Mouse (Mus musculus): ENCODE data around the gene Gm20388. TPM values are rescaled to one million over a fixed set of nuclear protein-coding genes. Genes with fewer than 3 reads are reported as not detected.

Gene Gm20388
- total RNA-seq, 1 experiment, result 27.0 TPM

DNA sequence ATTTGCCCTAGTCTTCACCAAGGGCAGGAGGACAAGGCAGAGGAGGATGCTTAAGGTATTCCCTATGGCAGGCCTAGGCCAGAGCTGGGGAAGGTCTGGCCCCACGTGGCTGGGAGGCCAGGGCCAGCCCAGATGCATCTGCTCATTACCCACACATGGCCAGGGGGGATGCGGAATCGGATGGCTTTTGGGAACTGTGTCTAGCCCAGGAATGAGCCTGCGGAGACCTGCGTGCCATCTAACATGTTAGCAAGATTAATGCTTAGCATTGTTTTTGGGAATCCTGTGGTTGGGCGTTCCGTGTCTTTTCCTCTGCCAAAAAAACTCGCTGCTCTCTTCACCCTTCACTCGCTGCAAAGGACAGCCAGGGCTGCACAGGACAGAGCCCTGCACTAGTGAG lies 1147.4 kb downstream of the Gm20388 start:
- TF ChIP-seq ZNF384 (IDR thresholded peaks at IDR 0.05; ENCODE audit: low read depth, low read length), result no peak
- Histone ChIP-seq H3K9me3 (ENCODE audit: control insufficient read depth, insufficient read depth, low read depth, low read length) (no peaks in the 10 kb centered on the region), H3K4me3 (ENCODE audit: insufficient read depth in 1 of 2, low read depth in 1 of 2, low read length in 2 of 2, poor library complexity in 1 of 2, severe bottlenecking in 1 of 2) (no peak overlapping the region), H3K27ac (ENCODE audit: insufficient read depth, low read depth, low read length, poor library complexity, severe bottlenecking) (no peak overlapping the region), H3K4me1 (ENCODE audit: control insufficient read depth in 2 of 2, insufficient read depth in 2 of 2, low read length in 2 of 2, poor library complexity in 1 of 2) (no peaks in the 10 kb centered on the region), H3K36me3 (ENCODE audit: control insufficient read depth, insufficient read depth, low read length, poor library complexity, severe bottlenecking) (no peaks in the 10 kb centered on the region), H3K9ac (ENCODE audit: insufficient read depth, low read depth, low read length, poor library complexity, severe bottlenecking) (no peak overlapping the region)
- DNase-seq (ENCODE audit: low read depth, low spot score), result no peak
- in situ Hi-C loops (cut with MboI; ENCODE audit: low sequenced_read_pairs in 2 of 2, unreplicated experiment in 2 of 2), result no loop called here

DNA sequence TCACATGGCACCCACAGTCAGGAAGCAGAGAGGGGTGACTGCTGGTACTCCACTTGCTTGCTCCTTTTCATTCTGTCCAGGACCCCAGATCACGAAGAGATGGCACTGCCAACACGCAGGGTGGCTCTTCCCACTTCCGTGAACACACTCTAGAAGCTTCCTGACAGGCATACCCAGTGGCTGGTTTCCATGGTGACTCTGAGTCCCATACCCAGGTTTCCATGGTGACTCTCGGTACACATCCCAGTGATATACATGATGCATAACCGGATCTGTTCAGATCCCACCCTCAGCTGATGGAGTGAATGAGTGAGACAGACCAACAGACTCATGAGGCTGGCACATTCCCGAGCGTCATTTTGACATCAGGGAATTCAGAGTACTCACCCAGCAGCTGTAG lies 1148.5 kb downstream of the Gm20388 start:
- no peak for DNase-seq (ENCODE audit: low read depth, low spot score)
- Histone ChIP-seq H3K9me3 (ENCODE audit: control insufficient read depth, insufficient read depth, low read depth, low read length) (no peaks in the 10 kb centered on the region), H3K36me3 (ENCODE audit: control insufficient read depth, insufficient read depth, low read length, poor library complexity, severe bottlenecking) (no peaks in the 10 kb centered on the region), H3K9ac (ENCODE audit: insufficient read depth, low read depth, low read length, poor library complexity, severe bottlenecking) (no peak overlapping the region), H3K4me1 (ENCODE audit: control insufficient read depth in 2 of 2, insufficient read depth in 2 of 2, low read length in 2 of 2, poor library complexity in 1 of 2) (no peaks in the 10 kb centered on the region), H3K27ac (ENCODE audit: insufficient read depth, low read depth, low read length, poor library complexity, severe bottlenecking) (no peak overlapping the region), H3K4me3 (ENCODE audit: insufficient read depth in 1 of 2, low read depth in 1 of 2, low read length in 2 of 2, poor library complexity in 1 of 2, severe bottlenecking in 1 of 2) (no peak overlapping the region)
- TF ChIP-seq ZNF384 (IDR thresholded peaks at IDR 0.05; ENCODE audit: low read depth, low read length) (no peak), ZC3H11A (IDR thresholded peaks at IDR 0.05; ENCODE audit: borderline replicate concordance, low read depth, low read length) (no peak), MAFK (IDR thresholded peaks at IDR 0.05; ENCODE audit: insufficient read depth, low read depth, low read length) (no peak), CHD2 (IDR thresholded peaks at IDR 0.05; ENCODE audit: low read depth, low read length) (no peak), HCFC1 (IDR thresholded peaks at IDR 0.05; ENCODE audit: borderline replicate concordance, insufficient read depth, low read length) (no peak)
- in situ Hi-C loops (cut with MboI; ENCODE audit: low sequenced_read_pairs in 2 of 2, unreplicated experiment in 2 of 2), result no loop called here

- Histone ChIP-seq H3K4me3 (ENCODE audit: insufficient read depth in 1 of 2, low read depth in 1 of 2, low read length in 2 of 2, poor library complexity in 1 of 2, severe bottlenecking in 1 of 2) (no peak overlapping the region), H3K27ac (ENCODE audit: insufficient read depth, low read depth, low read length, poor library complexity, severe bottlenecking) (no peak overlapping the region), H3K36me3 (ENCODE audit: control insufficient read depth, insufficient read depth, low read length, poor library complexity, severe bottlenecking) (no peaks in the 10 kb centered on the region), H3K4me1 (ENCODE audit: control insufficient read depth in 2 of 2, insufficient read depth in 2 of 2, low read length in 2 of 2, poor library complexity in 1 of 2) (no peaks in the 10 kb centered on the region), H3K9me3 (ENCODE audit: control insufficient read depth, insufficient read depth, low read depth, low read length) (no peaks in the 10 kb centered on the region), H3K9ac (ENCODE audit: insufficient read depth, low read depth, low read length, poor library complexity, severe bottlenecking) (no peak overlapping the region)
- no peak for TF ChIP-seq HCFC1 (IDR thresholded peaks at IDR 0.05; ENCODE audit: borderline replicate concordance, insufficient read depth, low read length)
- no peak for DNase-seq (ENCODE audit: low read depth, low spot score)
- in situ Hi-C loops (cut with MboI; ENCODE audit: low sequenced_read_pairs in 2 of 2, unreplicated experiment in 2 of 2), result no loop called here
These were observed 1151.9 kb downstream of the Gm20388 start for GRCm38 (mm10) chr8:121062521-121062920.

DNA sequence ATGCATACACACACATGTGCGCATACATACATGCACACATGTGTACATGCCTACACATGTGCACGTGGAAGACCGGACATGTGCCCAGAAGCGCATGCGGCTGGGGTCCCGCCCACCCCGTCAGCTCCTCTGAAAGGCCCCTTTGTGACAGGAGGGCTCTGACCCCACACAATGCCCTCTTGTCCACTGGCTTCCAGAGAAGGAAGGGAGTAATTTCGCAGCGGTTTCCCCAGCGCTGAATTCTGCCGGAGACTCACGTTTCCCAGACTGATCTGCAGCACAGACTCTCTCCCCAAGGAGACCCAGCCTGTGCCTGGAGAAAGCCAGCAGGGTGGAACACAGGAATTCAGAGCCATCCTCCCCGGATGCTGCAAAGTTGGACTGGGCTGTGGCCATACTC lies 1153.0 kb downstream of the Gm20388 start:
- no peak overlapping the region for H3K9ac ChIP-seq (ENCODE audit: insufficient read depth, low read depth, low read length, poor library complexity, severe bottlenecking)
- in situ Hi-C loops (cut with MboI; ENCODE audit: low sequenced_read_pairs in 2 of 2, unreplicated experiment in 2 of 2), result no loop called here
- no peak overlapping the region for H3K4me3 ChIP-seq (ENCODE audit: insufficient read depth in 1 of 2, low read depth in 1 of 2, low read length in 2 of 2, poor library complexity in 1 of 2, severe bottlenecking in 1 of 2)
- TF ChIP-seq CHD2 (IDR thresholded peaks at IDR 0.05; ENCODE audit: low read depth, low read length), result no peak
- TF ChIP-seq ZC3H11A (IDR thresholded peaks at IDR 0.05; ENCODE audit: borderline replicate concordance, low read depth, low read length), result no peak
- TF ChIP-seq ZNF384 (IDR thresholded peaks at IDR 0.05; ENCODE audit: low read depth, low read length), result no peak
- no peak for TF ChIP-seq MAFK (IDR thresholded peaks at IDR 0.05; ENCODE audit: insufficient read depth, low read depth, low read length)
- no peak for DNase-seq (ENCODE audit: low read depth, low spot score)
- no peak overlapping the region for H3K27ac ChIP-seq (ENCODE audit: insufficient read depth, low read depth, low read length, poor library complexity, severe bottlenecking)
- H3K4me1 ChIP-seq (ENCODE audit: control insufficient read depth in 2 of 2, insufficient read depth in 2 of 2, low read length in 2 of 2, poor library complexity in 1 of 2), result no peaks in the 10 kb centered on the region
- H3K36me3 ChIP-seq (ENCODE audit: control insufficient read depth, insufficient read depth, low read length, poor library complexity, severe bottlenecking), result no peaks in the 10 kb centered on the region
- no peaks in the 10 kb centered on the region for H3K9me3 ChIP-seq (ENCODE audit: control insufficient read depth, insufficient read depth, low read depth, low read length)

- H3K9me3 ChIP-seq (ENCODE audit: control insufficient read depth, insufficient read depth, low read depth, low read length), result no peaks in the 10 kb centered on the region
- H3K36me3 ChIP-seq (ENCODE audit: control insufficient read depth, insufficient read depth, low read length, poor library complexity, severe bottlenecking), result no peaks in the 10 kb centered on the region
- TF ChIP-seq HCFC1 (IDR thresholded peaks at IDR 0.05; ENCODE audit: borderline replicate concordance, insufficient read depth, low read length) (no peak), CHD2 (IDR thresholded peaks at IDR 0.05; ENCODE audit: low read depth, low read length) (no peak), MAFK (IDR thresholded peaks at IDR 0.05; ENCODE audit: insufficient read depth, low read depth, low read length) (no peak), ZNF384 (IDR thresholded peaks at IDR 0.05; ENCODE audit: low read depth, low read length) (no peak), ZC3H11A (IDR thresholded peaks at IDR 0.05; ENCODE audit: borderline replicate concordance, low read depth, low read length) (no peak)
- H3K27ac ChIP-seq (ENCODE audit: insufficient read depth, low read depth, low read length, poor library complexity, severe bottlenecking), result no peak overlapping the region
- H3K9ac ChIP-seq (ENCODE audit: insufficient read depth, low read depth, low read length, poor library complexity, severe bottlenecking), result no peak overlapping the region
- DNase-seq (ENCODE audit: low read depth, low spot score), result no peak
- H3K4me1 ChIP-seq (ENCODE audit: control insufficient read depth in 2 of 2, insufficient read depth in 2 of 2, low read length in 2 of 2, poor library complexity in 1 of 2), result peaks cover 0 to 2% of the 10 kb centered on the region in 2 experiments; a peak in 1 of 4 replicates
- H3K4me3 ChIP-seq (ENCODE audit: insufficient read depth in 1 of 2, low read depth in 1 of 2, low read length in 2 of 2, poor library complexity in 1 of 2, severe bottlenecking in 1 of 2), result no peak overlapping the region
- in situ Hi-C loops (cut with MboI; ENCODE audit: low sequenced_read_pairs in 2 of 2, unreplicated experiment in 2 of 2), result no loop called here
These were observed 1160.8 kb downstream of the Gm20388 start for GRCm38 (mm10) chr8:121071454-121071853.
